Comparison of ENCODE assay signal across 16 mouse cellular contexts in genomic region chr13:110841949-110842348, GRCm38 (mm10).
"Had no signal": no experiment of that assay in that cellular context is flagged by ENCODE, and none has a peak within 500 bp of the region (broad histone marks: within the 10 kb centered on the region; RNA-seq: fewer than 3 reads in every experiment).

No protein-coding gene starts in this region.

- H3K4me3 ChIP-seq: liver, embryonic 13.5 days; neural tube, embryonic 12.5 days; neural tube, embryonic 15.5 days had no signal

- H3K9me3 ChIP-seq: liver, embryonic 13.5 days; neural tube, embryonic 12.5 days; neural tube, embryonic 15.5 days had no signal

- H3K9ac ChIP-seq: liver, embryonic 13.5 days; neural tube, embryonic 12.5 days; neural tube, embryonic 15.5 days had no signal

- H3K4me2 ChIP-seq: liver, embryonic 13.5 days; midbrain, embryonic 11.5 days; neural tube, embryonic 12.5 days; neural tube, embryonic 15.5 days had no signal

- DNase-seq: kidney, adult 18-20 months; kidney, adult 9 months; kidney, postnatal 14 days; kidney, postnatal 4 days; liver, embryonic 13.5 days; lung, adult 2 months; lung, postnatal 14 days; lung, postnatal 4 days; midbrain, embryonic 14.5 days; thymus, adult 2 months; thymus, postnatal 14 days; thymus, postnatal 4 days had no signal

- ATAC-seq: intestine, embryonic 16.5 days had no signal

- H3K36me3 ChIP-seq: liver, embryonic 13.5 days; neural tube, embryonic 12.5 days; neural tube, embryonic 15.5 days had no signal

- H3K27ac ChIP-seq: liver, embryonic 13.5 days; neural tube, embryonic 12.5 days; neural tube, embryonic 15.5 days had no signal

- H3K27me3 ChIP-seq: liver, embryonic 13.5 days; neural tube, embryonic 12.5 days; neural tube, embryonic 15.5 days had no signal

- H3K4me1 ChIP-seq: liver, embryonic 13.5 days; neural tube, embryonic 12.5 days; neural tube, embryonic 15.5 days had no signal
